Mouse (Mus musculus): ENCODE results near the gene Scgb1b17. TPM values are rescaled to one million over a fixed set of nuclear protein-coding genes. Genes with fewer than 3 reads are reported as not detected.

The Scgb1b17 gene
- polyA plus RNA-seq (2014; fragmentation: Illumina TruSeq; extraction: RNeasy Lipid Tissue Mini Kit (QIAGEN cat#74804); ENCODE audit: low replicate concordance): not detected

DNA sequence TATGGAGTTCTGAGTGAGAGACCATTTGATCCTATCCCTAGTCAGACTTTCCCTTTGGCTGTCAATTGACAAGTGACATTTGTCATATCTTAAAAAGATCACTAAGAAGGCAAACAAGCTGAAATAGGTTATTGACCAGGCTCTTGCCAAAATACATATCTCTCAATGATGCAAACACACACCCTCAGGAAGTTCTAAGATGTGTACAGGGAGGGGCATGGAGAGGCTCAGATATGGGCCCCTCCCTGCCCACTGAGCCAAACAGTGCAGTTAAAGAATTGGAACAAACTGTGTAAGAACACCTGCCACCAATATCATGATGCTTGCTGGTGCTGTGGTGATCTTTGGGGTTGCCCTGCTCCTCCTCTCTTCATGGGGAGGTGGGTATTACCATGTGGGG lies at the start of gene Scgb1b17:
TSS of gene Scgb1b17 (plus strand) at position 301 of the 400 bp plus-strand sequence.

DNA sequence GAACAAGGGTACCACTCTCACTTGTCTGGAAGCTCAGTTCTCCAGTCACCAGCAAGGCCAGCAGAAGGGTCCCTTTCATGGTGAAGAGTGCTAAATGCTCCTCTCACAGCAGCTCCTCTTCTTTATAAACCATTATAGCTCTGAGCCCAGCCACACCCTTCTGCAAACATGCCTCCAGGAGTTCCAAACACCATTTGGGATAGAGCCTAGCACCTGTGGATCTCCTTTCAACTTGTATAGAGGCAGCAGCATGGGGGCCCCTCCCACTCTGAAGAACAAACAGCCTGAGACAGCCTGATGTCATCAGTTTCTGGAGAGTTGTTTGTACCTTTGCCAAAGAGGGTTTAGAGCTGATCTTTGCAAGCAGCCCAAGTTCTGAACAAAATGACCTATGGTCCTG lies 6.8 kb upstream of the Scgb1b17 start, which contains the start of gene Scgb2b17:
TSS of gene Scgb2b17 (minus strand) at position 101 of the 400 bp plus-strand sequence.

Other genes with a start within 250 kb of the Scgb1b17 start
- 5.0 TPM for gene Scgb2b15, start 233.8 kb upstream of the Scgb1b17 start, polyA plus RNA-seq (2014; fragmentation: Illumina TruSeq; extraction: RNeasy Lipid Tissue Mini Kit (QIAGEN cat#74804); ENCODE audit: low replicate concordance)
- not detected for gene Scgb1b15, start 226.9 kb upstream of the Scgb1b17 start, polyA plus RNA-seq (2014; fragmentation: Illumina TruSeq; extraction: RNeasy Lipid Tissue Mini Kit (QIAGEN cat#74804); ENCODE audit: low replicate concordance)
- gene Scgb2b17, start 6.9 kb upstream of the Scgb1b17 start, polyA plus RNA-seq (2014; fragmentation: Illumina TruSeq; extraction: RNeasy Lipid Tissue Mini Kit (QIAGEN cat#74804); ENCODE audit: low replicate concordance): 5.0 TPM
- not detected for gene Scgb2b18, start 110.4 kb downstream of the Scgb1b17 start, polyA plus RNA-seq (2014; fragmentation: Illumina TruSeq; extraction: RNeasy Lipid Tissue Mini Kit (QIAGEN cat#74804); ENCODE audit: low replicate concordance)
- not detected for gene Scgb1b18, start 122.1 kb downstream of the Scgb1b17 start, polyA plus RNA-seq (2014; fragmentation: Illumina TruSeq; extraction: RNeasy Lipid Tissue Mini Kit (QIAGEN cat#74804); ENCODE audit: low replicate concordance)
- not detected for gene Scgb2b19, start 216.9 kb downstream of the Scgb1b17 start, polyA plus RNA-seq (2014; fragmentation: Illumina TruSeq; extraction: RNeasy Lipid Tissue Mini Kit (QIAGEN cat#74804); ENCODE audit: low replicate concordance)
- gene Scgb1b19, start 223.8 kb downstream of the Scgb1b17 start, polyA plus RNA-seq (2014; fragmentation: Illumina TruSeq; extraction: RNeasy Lipid Tissue Mini Kit (QIAGEN cat#74804); ENCODE audit: low replicate concordance): not detected

Measured in small intestine, adult 10 weeks (tissue).